Mouse (Mus musculus): ENCODE data around the gene Dnajb4.

The Dnajb4 gene

DNA sequence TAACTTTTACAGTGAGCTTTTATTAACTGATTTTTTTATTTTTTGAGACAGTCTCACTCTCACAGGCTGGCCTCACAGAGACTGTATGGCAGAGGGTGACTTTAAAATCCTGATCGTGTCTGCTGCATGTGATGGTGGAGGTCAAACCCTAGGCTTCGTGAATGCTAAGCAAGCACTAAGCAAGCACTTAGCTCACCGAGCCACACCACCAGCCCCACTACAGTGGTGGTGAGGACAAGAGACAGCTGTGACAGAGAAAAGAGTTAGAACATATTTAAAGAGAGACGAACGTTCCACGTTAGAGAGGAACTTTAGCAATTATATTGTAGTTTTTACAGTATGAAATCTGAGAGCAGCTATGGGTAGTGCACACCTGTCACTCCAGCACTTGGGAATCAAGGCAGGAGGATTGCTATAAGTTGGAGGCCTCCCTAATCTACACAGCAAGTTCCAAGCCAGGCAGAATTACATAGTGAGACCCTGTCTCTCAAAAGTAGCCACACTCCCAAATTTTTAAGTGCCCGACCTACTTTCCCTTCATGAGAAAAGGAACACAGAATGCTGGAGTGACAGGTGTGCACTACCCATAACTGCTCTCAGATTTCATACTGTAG lies 37.7 kb downstream of the Dnajb4 start:
- no peak for DNase-seq (ENCODE audit: low read depth, low spot score)

DNA sequence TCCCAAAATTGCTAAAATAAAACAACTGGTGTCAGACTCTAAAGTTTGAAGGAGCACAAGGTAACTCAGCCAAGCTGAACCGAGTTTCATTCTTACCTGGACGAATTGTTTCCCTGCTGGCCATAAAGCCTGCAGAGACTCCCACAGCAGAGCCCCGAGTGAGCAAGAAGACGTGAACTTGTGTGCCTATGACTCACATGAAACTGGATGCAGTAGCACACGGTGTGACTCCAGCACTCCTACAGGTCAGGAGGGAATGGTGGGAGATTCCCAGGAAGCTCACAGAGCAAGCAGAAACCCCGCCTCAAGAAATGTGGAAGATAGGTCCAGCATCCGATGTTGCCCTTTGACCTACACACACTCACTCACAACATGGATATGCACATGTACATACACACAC lies 38.2 kb downstream of the Dnajb4 start:
- no peak for DNase-seq (ENCODE audit: low read depth, low spot score)

DNA sequence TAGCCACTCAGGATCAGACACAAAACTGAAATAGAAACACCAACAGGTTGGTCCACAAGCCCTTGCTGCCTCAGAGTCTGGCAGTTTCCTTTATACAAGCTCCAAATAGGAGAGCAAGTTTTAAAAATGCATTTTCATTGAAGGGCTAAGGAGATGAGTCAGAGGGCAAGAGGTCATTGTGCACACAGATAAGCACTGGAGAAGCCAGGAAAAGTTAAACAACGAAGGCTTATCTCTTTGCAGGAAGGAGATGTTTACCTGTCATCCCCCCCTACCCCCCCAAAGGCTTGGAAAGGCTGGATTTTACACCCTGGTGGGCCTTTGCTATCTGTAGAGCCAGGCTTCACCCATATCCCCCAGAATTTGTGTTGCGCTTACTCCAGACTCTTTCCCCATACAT lies 38.9 kb downstream of the Dnajb4 start:
- no peak for DNase-seq (ENCODE audit: low read depth, low spot score)

DNA sequence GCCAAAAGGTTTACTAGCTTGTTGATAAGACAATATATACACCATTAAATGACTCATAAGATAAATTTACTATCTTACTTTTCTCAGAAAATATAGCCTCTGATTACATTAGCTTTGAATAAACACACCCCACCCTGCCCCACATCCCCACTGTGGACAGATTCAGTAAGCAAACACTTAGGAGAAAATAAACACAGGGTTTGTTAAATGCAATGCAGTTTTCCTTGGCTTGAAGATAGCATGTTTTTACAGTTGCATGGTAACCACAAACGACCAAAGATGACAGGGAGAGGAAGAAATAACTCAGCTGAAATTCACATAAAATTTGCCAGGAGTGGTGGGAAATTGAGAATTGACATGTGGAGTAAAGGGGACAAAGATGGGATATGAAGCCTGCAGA lies 39.7 kb downstream of the Dnajb4 start:
- no peak for DNase-seq (ENCODE audit: low read depth, low spot score)

GRCm38 (mm10) chr3:152168007-152168406 lies 42.1 kb downstream of the Dnajb4 start:
- no peak for DNase-seq (ENCODE audit: low read depth, low spot score)

DNA sequence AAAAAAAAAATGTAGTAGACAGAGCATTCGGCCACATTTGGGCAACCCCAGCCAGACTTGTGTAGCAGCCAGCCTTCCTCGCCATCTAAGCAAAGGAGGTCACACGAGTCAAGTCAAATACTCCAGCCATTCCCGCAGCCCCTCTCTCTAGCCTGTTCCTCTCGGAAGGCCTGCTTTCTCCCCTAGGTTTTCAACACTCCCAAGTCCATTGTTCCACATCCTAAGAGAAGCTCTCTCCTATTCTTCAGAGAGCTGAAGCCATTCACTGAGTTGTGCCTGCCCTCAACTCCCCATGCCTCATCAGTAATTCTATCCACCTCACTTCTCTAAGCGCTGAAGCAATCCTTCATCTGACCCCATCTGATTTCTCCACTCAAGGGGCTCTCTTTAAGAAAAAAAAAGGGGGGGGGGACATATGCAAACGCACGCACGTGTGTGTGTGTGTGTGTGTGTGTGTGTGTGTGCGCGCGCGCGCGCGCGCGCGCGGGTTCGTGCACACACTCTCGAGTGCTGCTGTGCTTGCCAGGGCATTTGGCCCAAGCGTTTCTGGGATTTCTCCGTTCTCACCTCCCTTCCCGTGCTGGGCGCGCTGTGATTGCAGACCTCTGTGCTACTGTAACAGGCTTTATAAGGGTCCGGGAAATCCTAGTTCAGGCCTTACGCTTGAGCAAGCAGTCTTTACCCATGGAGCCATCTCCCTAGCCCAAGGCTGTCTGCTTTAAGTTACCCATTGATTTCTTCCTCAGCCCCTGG lies 43.2 kb downstream of the Dnajb4 start:
- DNase-seq (ENCODE audit: low read depth, low spot score), result peak; percentile 28

DNA sequence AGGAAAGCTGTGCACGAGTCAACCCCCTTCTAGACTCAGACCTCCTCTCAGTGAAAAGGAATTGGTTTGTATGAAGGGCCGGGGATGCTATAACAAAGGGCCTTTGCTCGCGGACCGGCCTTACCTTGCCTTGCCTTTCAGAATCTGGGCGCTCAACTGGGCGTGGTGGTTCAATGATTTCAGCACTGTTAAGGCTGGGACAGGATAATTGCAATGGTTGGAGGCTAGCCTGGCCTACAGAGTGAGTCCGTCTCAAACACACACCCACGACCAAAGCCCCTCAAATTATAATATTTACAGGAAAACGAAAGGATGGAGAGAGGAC lies 44.0 kb downstream of the Dnajb4 start, which contains the start of gene Gipc2:
Gipc2 (minus strand) TSS at position 132 of the 325 bp plus-strand sequence.
- DNase-seq (ENCODE audit: low read depth, low spot score), result no peak

- peak; percentile 45 for DNase-seq (ENCODE audit: low read depth, low spot score)
Observed at GRCm38 (mm10) chr3:152165351-152166098, 44.6 kb downstream of the Dnajb4 start.

DNA sequence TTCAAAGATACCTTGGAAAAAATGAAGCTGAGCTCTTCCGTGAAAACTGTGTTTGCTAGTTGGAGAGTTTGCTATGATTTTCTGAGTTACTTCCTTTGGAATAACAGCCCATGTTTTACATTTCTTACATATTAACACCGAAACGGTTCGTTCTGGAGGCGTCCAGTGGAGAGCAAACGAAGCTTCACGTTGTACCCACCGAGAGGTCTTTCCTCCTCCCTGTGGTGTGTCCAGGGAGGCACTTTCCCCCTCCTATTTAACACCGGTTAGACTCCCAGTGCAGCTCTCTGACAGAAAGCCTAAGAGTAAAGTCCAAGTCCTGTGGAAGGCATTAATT lies 45.1 kb downstream of the Dnajb4 start:
- no peak for DNase-seq (ENCODE audit: low read depth, low spot score)

DNA sequence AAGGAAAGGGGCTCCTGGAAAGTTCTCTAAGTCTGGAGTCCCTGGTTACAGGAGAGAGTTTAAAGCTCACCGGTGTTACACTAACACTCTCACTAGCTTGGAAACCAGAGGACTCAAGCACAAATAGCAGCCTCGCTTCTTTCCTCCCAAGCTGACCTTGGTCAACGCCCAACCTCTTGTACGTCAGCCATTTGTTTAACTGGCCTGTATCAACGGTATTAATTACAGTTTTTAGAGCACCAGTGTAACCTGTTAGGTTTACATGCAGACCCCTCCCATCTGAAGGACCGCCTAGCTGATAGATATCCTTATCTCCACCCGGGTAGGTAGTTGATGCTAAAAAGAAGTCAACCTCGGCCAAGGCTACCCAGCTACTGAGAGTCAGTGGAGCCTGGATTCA lies 46.8 kb downstream of the Dnajb4 start:
- DNase-seq (ENCODE audit: low read depth, low spot score), result no peak

- DNase-seq (ENCODE audit: low read depth, low spot score), result no peak
Observed at GRCm38 (mm10) chr3:152160607-152161006, 49.5 kb downstream of the Dnajb4 start.

GRCm38 (mm10) chr3:152159321-152159720 lies 50.8 kb downstream of the Dnajb4 start:
- no peak for DNase-seq (ENCODE audit: low read depth, low spot score)

- no peak for DNase-seq (ENCODE audit: low read depth, low spot score)
Observed at GRCm38 (mm10) chr3:152158344-152159291, 51.5 kb downstream of the Dnajb4 start.

DNA sequence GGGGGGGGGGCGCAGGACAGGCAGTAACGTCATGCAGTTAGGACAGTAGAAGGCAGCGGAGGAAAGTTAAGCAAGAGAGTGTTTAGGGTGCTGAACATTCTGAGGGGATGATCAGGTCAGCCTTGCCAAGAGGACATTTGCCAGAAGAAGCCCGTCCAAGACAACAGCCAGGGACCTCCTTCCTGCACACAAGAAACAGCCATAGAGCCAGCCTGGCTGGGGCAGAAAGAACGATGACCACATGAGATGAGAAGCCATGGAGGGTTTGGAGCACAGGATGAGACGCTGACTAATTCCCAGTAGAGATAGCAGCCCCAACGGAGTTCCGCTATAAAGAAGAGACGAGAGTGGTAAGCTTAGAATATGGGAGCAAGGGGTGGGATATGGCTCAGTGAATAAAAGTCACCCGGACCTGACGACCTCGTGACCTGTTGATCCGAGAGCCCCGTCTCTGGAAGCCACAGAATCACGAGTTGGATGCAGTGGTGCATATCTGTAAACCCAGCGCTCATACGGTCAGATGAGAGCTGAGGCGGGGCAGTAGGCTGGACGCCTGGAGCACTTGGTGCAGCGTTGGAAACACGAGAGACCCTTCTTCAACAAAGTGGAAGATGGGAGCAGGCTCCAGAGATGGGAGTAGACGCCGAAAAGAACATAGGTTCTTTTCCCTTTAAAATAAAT lies 53.1 kb downstream of the Dnajb4 start:
- DNase-seq (ENCODE audit: low read depth, low spot score), result no peak

- DNase-seq (ENCODE audit: low read depth, low spot score), result no peak
Observed at GRCm38 (mm10) chr3:152155296-152155948, 54.7 kb downstream of the Dnajb4 start.

- DNase-seq (ENCODE audit: low read depth, low spot score), result no peak
Observed at GRCm38 (mm10) chr3:152154095-152154494, 56.0 kb downstream of the Dnajb4 start.

DNA sequence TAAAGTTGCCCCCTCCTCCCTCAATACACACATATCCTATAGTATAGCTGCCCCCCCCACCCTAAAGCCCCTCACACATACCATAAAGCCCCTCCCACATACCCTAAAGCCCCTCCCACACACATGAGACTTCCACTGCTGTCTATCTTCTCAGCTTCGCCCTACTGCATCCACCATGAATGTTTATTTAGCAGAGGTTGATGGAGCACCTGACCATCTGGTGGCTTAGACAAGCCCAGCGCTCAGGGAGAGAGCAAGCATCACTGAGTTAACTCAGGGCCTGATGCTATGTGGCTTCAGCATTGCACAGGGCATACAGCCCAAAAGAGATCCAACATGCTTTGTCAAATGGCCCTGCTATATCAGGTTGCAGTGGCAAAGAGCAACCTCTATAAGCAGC lies 57.0 kb downstream of the Dnajb4 start:
- DNase-seq (ENCODE audit: low read depth, low spot score), result no peak

GRCm38 (mm10) chr3:152152483-152152804 lies 57.7 kb downstream of the Dnajb4 start:
- no peak for DNase-seq (ENCODE audit: low read depth, low spot score)

GRCm38 (mm10) chr3:152151725-152152482 lies 58.2 kb downstream of the Dnajb4 start:
- peak; percentile 28 for DNase-seq (ENCODE audit: low read depth, low spot score)

- DNase-seq (ENCODE audit: low read depth, low spot score), result no peak
Observed at GRCm38 (mm10) chr3:152149863-152150262, 60.2 kb downstream of the Dnajb4 start.

All from mesoderm, embryonic 11.5 days (tissue).